Mouse (Mus musculus) testis, postnatal 10 days (tissue): ENCODE measurements around the gene Rasd2.
A peak's percentile ranks its signal among the peaks of the same experiment; 100 is the strongest.

Experiments used
- DNase-seq: peaks from one replicate; pipeline ENCODE4 v3.0.0; 2021; ENCODE audit warnings: low spot score

Rasd2 gene

DNA sequence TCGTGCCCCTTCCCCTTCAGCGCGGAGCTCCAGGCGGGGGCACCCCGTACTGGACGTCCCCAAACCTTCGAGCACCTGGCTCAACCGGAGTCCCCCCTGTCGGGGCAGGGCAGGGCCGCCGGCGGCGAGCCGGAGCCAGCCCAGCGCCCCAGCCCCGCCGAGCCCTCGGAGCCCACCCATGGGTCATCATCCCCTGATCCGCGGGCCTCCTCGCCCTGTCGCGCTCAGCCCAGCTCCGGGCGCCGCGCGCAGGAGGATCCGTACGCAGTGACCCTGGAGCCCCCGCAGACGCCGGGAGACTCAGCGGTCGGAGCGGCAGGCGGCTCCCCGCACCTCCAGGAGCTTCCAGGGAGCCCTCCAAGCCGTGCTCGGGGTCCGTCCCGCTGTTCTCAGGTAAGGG, at the start of gene Rasd2:
Gene Rasd2 (plus strand): TSS at position 259 of the 400 bp plus-strand sequence.
- DNase-seq = peak; percentile 49

DNA sequence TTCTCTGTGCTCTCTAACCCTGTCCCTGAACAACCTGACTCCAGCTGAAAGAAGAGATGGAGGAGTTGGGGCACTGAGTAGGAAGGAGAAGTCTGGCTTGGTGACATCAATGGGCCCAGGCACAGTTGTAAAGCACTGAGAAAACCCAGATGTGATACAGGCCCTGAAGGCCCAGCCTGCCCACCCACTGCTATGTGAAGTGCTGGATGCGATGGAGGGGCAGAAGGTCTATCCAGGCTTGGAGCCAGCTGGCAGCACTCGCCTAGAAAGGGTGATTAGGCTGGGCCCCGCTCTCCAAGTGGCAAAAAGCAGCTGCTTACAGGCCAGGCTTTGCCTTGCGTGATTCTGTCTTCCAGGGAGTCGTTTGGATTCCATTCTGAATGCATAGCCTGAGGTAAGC, 44.4 kb upstream of the Rasd2 start:
- DNase-seq = peak; percentile 49

DNA sequence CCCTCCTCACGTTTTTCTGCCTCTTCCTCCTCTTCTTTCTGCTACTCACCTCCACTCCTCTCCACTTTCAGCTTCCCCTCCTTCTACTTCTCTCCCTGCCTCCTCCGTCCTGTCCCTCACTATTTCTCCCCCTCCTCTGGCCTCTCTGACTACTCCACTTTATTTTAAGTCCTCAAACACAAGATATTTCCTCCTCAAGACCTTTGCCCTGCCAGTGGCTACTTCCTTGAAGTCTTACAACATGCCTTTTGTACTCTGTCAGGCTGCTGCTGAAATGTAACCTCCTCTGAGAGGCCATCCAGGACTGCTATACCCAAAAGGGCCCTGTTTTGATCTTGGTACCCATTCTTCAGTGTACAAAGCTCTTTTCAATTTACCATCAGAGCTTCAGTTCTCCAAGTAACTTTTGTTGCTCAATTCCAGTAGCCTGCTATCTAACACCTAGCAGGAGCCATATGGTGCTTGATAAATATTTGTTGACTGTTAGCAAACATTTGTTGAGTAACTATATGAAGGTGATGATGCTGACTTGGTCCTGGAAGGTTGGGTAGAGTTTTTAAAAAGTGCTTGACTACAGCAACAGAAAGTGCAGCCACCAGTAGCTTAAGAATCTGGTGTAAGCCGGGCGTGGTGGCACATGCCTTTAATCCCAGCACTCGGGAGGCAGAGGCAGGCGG, 41.6 kb upstream of the Rasd2 start:
- no peak for DNase-seq

DNA sequence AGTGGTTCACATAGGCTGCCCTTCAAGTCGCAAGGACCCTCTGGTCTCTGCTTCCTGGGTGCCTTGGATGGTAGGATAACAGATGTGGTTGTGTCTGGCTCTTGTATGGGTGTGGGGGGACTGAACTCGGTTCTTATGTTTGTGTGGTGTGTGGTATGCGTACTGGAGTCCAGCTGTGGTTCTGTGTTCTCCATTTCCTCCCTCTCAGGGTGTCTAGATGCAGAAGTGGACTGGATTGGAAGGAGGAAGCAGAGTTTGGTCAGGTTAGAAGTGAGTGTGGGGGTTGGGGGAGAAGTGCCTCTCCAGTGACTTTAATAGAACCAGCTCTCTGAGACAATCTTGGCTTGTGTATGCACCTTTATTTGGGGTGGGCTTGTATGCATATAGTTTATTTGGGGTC, 20.7 kb upstream of the Rasd2 start:
- DNase-seq = no peak

DNA sequence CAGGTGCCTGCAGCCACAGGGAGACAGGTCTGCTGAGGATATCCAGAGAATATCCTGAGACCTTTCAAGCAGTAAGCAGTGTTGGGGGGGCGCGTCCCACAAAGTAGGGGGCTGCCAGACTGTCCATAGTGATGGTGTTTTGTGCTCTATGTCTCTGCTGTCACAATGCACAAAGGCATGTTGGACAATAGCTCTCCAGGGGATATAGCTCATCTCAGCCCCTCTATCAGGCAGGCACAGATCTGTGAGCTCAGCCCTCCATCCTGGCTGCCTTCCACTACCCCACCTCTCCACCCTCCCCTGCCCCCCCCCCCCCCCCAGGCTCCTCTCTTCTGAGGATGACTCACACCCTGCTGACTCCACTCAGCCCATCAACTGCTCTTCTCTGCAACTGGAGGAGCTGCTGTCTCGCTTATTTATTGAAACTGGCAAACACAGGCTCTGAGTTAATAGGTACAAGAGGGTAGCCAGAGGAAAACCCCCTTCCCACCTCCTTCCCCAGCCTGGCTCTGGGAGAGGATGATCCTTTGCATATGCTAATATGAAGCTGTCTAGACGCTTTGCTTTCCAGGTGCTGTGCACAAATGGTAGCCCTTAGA, 19.2 kb upstream of the Rasd2 start:
- DNase-seq = no peak

DNA sequence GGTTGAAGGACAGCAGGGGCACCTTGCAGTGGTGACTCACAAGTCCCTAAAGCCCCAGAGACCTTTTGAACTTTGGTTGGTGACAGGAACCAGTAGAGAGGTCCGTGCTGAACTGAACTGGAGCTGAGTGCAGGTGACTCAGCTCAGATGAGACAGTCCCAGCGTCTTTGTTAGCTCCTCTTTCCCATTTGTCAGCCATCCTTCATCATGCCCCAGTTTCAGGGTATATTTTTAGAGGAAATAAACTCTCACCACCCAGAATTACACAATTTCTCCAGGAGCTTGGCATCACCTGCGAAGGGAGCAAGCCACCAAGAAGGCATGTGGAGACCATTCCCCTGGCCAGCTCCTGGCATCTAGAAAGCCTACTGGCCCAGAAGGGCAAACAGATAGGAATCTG, 16.6 kb upstream of the Rasd2 start:
- no peak for DNase-seq

DNA sequence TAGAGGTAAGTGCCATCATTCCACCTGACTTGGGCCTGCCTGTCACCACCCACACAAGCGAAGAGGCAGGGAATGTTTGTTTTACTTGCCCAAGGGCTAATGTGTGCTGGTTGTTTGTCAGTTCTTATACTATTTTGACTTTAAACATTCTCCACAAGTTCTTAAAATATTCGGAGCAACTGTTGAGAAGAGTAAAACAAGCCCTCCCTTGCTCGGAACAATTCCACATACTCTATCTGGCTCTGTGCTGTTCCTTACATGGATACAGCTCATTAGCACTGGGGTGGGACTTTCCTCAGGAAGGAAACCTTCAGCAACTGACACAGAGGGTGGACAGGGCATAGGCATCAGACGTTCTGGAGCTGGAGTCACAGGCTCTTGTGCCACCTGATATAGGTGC, 15.9 kb upstream of the Rasd2 start:
- DNase-seq = no peak

DNA sequence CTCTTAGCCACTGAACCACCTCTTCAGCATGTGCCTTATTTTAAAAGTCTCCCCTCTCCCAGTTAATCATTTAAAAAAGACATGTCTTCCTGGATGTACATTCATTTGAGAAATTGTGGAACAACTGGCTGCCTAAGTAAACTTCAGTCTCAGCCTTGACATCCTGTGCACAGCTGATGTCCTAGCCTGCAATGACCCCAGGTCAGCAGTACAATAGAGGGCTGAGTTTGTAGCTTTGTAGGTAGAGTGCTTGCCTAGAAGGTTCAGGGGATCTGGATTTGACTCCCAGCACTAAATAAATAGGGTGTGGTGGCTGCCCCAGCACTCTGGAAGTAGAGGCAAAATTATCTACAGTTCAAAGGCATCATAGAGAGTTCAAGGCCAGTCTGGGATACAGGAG, 15.4 kb upstream of the Rasd2 start:
- DNase-seq = no peak

DNA sequence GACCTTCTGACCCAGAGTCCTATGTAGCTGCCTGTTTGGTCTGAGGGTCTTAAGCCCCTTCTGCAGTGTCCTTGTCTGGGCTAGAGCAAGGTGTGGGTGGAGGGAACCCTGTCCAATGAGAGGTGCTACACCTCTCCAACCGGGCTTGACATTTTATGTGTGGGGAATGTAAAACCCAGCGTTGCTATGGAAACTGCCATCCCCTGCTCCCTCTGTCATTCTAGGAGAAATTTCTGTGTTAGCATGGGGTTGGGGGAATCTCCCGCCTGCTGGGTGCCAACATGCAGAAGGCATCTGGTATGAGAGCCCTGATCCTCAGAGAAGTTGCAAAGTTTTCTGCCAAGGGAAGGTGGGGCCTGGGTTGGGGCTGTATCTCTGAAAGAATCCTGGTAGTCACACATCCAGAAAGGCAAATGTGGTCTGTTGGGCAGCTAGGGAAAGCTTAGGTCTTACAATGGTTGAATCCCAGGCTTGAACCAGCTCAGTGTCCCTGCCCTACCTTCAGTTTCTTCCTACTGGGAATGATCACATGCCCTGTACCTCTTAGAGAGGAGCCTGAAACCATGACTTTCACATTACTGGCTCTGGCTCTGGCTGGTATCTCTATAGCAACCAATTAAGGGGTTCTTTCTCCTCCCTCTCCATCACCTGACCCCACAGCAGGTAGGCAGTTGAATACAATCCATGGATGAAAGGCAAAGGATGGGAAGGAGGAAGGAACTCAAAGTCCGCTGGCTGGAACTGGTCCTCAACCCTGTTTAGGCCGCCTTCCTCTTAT, 14.6 kb upstream of the Rasd2 start:
- DNase-seq = no peak

DNA sequence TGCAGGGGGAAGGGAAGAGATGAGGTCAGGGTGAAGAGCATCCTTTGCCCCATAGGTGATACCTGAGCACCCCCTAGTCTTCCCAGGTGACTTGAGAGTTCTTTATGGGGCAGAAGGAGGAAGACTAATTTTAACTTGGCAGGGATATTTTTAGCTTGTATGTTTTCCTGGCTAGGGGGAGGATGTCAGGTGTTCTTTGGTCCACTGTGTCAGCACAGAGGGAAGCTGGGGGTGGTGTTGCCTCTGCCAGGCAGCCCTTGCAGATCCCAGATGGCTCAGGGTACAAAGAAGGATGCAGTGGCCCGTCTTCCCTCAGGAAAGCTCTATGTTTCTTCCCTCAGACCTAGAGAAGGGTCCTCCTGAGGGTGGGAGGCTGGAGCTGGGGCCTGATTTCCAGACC, 13.8 kb upstream of the Rasd2 start:
- DNase-seq = no peak

DNA sequence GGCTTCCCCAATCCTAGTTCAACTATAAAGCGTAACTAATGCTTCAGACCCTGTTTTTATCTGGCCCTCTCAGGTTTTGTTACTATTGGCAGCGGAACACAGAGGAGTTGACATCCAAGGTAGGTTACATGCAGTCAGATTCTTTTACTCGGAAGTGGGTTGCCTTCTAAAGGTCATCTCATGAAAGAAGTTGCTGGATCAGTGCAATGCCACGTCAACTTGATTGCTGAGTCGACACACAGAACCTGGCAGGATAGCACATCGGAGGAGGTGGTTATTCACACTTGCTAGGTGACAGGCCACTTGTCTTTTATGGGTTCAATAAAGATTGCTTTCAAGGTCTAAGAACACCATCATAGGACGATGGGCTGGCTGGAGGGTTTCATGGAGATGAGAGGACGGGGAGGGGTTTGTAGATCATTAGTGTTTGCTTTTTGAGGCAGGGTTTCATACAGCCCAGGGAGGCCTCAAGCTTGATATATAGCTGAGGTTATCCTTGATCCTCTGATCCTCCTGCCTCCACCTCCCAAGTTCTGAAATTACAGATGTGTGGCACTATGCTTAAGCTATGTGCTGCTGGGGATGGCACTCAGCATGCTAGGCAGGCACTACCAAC, 11.6 kb upstream of the Rasd2 start:
- no peak for DNase-seq

DNA sequence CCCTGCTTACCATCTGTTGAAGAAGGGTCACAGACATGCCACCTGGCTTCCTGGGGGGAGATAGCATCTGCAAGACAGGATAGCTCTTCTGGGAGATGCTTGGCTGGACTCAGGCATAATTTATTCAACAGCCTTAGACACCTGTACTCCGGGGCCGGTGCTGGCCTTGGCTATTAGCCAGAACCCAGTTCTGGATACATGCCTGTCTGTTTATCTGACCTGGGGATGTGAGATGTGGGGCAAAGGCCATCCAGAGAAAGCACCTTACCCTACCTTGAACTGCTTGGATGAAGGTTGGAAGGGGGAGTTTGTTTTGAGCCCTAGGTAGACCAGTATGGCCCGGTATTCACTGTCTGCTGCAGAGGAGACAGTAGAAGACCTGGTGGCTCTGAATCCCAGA, 10.8 kb upstream of the Rasd2 start:
- no peak for DNase-seq

DNA sequence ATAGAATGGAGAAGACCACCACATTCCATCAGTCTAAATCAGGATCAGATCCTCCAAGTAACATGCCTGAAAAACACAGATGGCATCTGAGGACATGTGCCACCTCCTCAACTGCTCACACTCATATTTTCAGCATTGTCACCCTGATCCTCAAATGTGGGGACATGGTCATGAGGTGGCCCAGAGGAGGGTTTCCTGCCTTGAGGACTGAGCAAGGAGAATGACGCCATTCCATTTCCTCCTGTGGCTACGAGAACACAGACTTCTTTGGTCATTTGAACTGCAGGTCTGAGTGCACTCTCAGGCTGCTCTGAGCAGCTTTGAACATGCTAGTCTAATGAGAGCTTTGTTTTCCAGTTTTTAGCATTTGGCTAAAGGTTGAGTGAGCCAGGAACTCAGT, 10.3 kb upstream of the Rasd2 start:
- DNase-seq = no peak

DNA sequence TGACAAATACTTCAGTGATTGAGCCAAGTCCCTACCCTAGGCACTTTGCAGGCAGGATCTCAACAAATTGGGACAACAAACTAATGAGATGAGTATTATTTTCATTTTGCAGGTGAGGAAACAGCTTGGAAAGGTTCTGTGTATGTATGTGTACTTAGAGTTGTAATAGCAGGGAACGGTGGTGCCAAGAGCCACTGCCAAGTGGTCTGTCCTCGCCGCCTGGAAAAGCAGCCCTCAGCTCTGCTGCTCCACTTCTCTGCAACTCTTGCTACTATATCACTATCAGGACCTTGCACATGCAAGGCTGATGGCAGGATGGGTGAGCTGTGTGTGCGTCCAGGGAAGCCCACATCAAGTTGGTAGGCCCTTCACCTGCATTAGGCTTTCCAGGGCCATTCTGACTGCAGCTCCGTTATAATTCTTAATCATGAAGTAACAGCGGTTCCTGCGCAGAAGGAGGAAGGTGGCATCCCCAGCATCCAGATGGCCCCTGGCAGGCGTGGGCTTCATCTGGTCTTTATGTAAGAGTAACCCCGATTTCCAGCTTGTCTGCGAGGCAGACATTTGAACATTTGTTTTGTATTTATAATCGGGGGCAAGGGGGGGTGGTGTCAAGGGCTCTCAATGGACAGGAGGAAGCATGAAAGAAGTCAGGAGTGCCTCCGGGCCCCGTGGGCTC, 9.4 kb upstream of the Rasd2 start:
- DNase-seq = no peak

DNA sequence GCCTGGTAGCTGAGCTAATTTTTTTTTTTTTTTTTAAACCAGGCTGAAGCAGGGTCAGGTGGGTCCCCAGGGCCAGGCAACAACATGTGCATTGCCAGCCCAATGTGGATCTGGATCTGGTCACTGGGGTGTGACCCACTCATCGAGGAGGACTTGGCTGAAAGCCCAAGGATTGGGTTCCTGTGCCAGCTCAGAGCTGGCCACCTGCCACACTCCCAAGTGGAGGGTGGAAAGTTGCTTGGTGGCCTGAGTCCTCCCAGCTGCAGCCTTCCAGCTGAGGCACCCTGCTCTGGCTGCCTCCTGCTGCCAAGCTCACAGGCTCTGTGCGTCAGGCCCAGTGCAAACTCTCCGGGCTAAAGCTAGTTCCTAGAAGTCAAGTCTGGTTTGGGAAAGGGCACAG, 2.3 kb upstream of the Rasd2 start:
- peak; percentile 67 for DNase-seq

DNA sequence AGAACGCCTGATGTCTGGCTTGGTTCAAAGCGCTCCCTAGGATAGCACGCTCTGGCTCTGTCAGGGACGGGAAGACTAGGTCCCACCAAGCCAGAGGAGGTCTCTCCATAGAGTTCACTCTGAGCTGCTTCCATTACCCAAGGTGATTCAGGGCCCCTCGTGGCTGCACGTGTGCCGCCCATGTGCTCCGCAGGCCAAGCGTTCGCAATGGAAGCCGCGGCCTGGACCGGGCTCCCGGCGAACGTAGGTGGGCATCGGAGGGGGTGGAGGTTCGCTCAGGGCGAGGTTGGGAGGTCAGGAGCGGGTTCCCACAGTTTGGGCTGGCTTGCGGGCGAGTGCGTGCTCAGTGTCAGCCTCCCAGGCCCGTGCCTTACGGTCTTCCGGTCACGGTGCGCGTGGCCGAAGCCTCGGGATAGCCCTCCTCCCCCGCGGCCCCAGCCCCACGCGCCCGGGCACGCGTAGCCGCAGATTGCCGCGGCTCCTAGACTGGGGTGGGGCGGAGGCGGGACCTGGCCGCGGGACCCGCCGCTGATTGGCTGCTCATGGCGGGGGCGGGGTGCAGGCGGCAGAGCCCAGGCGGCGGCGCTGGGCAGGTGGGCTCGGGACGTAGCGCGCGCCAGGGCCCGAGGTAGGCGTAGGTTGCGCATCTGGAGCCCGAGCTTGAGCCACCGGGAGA, 975 bp upstream of the Rasd2 start:
- DNase-seq = peak; percentile 93

DNA sequence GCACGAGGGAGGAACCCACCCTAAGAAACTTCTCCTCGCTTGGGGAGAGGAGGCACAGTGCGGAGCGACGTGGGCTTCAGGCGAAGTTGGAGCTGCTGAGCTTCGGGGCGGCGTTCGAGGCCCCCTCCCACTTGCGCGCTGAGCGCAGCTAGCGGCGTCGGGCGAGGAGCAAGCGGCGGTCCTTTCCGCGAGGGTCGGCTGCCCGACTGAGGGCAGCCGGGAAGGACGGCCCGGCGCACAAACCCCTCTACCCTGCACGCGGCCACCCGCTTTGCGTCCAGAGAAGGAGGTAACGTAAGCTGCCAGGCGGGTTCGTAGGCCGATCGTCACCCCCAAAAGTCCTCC, 465 bp upstream of the Rasd2 start:
- DNase-seq = no peak

DNA sequence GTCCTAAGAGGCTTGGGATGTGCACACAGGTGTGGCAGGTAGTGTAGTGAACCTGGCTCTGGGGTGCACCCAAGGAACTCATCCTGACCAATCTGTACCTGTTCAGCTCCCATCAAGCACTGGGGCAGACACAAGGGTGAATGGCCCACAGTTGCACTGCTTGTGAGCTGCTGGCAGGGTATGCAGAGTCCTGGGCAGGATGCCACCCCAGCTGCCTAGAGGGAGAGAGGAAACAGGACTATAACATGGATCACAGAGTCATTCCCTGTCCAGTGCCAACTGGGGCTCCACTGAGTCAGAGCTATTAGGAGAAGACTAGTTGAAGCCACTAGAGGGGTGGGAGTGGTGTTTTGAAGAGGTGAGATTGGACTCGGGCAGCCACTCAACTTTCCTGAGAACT, 1.3 kb downstream of the Rasd2 start:
- DNase-seq = peak; percentile 55

DNA sequence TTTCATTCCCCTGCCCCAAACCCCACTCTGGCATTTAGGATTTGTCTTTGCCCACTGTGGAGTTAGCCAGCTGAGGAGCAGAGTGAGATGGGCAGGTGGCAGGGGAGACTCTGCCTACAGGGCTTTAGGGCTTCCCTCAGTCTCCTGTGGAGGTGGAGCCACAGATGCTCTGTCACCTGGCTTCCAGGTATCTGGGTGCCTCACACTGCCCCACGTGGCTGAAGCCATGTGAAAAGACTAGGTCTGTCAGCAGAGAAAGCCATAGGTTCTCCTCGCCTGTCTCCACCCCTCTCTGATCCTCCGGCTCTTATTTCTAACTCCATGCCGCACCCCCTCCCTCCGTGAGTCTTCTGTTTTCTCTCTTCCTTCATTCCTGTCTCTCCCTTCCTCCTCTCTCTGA, 2.2 kb downstream of the Rasd2 start:
- DNase-seq = peak; percentile 24

DNA sequence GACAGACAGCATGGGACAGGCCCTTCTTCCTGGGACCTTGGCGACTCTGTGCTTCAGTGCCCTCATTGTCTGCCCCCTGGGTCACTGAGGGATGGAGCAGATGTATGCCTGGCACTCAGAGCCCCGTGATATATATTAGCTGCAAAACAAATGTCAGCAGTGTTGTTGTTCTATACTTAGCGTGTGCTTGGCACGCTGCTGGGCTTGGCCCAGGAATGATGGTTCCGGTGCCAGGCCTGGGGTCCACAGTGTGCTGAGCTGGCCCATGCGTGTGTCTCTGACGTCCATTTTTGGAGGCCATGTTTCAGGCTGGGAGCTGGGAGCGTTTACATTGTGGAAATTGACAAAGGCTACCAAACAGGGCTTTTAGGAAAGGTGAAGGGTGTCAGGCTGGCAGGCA, 3.1 kb downstream of the Rasd2 start:
- peak; percentile 34 for DNase-seq

DNA sequence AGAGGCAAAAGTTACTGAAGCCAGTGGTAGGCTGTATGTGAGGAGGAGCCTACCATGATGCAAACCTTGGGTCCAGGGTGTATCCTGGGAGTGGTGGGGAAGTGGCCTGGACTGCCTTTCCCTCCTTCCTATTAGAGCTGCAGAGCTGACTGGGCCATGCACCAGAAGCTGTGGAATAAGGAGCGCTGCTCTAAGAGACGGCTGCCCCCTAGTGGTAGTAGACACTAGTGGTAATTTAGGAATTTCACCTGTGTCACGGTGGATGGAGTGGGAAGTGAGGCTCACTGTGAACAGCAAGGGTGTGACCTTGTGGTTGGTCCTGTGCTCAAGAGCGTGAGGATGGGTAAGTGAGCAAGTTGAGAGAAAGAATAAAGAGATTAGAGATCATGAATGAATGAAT, 4.2 kb downstream of the Rasd2 start:
- peak; percentile 84 for DNase-seq
